Mouse (Mus musculus) hindbrain, embryonic 15.5 days (tissue): Measurements from ENCODE around the gene Gnat3. TPM values are rescaled to one million over a fixed set of nuclear protein-coding genes. Genes with fewer than 3 reads are reported as not detected.

Experiments
- ATAC-seq: fragments of 200-750 bp; cut with Nextera tagmentation; 2 replicates; pipeline ENCODE4 v1.8.0; 2017; ENCODE audit warnings: low read depth, moderate number of reproducible peaks, moderate TSS enrichment; ENCODE audit not compliant: low FRiP score
- H3K27ac ChIP-seq: fragments of 300-500 bp; sonication (generic); replicated peaks from 2 replicates; pipeline ENCODE4 v1.5.1; 2015; ENCODE audit warnings: mild to moderate bottlenecking, inconsistent platforms
- H3K27me3 ChIP-seq: fragments of 300-500 bp; sonication (generic); 2 replicates; pipeline ENCODE4 v1.6.1; 2015; ENCODE audit warnings: control low read depth, inconsistent platforms
- H3K36me3 ChIP-seq: fragments of 300-500 bp; sonication (generic); 2 replicates; pipeline ENCODE4 v1.6.1; 2015; ENCODE audit warnings: control low read depth, inconsistent platforms
- H3K4me1 ChIP-seq: fragments of 300-500 bp; sonication (generic); replicated peaks from 2 replicates; pipeline ENCODE4 v1.6.1; 2015; ENCODE audit warnings: control low read depth, inconsistent platforms
- H3K4me2 ChIP-seq: fragments of 300-500 bp; sonication (generic); 2 replicates; pipeline ENCODE4 v1.6.1; 2015; ENCODE audit warnings: moderate library complexity, mild to moderate bottlenecking, inconsistent platforms
- H3K4me3 ChIP-seq: fragments of 300-500 bp; sonication (generic); 2 replicates; pipeline ENCODE4 v1.5.1; 2015; ENCODE audit warnings: mild to moderate bottlenecking, inconsistent platforms
- H3K9ac ChIP-seq: fragments of 300-500 bp; sonication (generic); 2 replicates; pipeline ENCODE4 v1.6.1; 2015; ENCODE audit warnings: inconsistent platforms
- H3K9me3 ChIP-seq: fragments of 300-500 bp; sonication (generic); 2 replicates; pipeline ENCODE4 v1.6.1; 2016; ENCODE audit warnings: control low read depth, inconsistent platforms
- WGBS: fragments of 180-500 bp; shearing (Covaris S2); methylation state at CpG from one replicate; pipeline ENCODE4 v1.1.7; 2015; 5-methylcytosine and 5-hydroxymethylcytosine counted together
- polyA plus RNA-seq: library from polyadenylated mRNA; unstranded; fragments of >200 nt; fragmentation: Nextera tagmentation; extraction: Ambion mirVana; gene quantifications from 2 replicates; pipeline ENCODE4 v1.2.1, GENCODE M21; 2015

Gene Gnat3
- polyA plus RNA-seq, 1 experiment from 2014 or later, result not detected

GRCm38 (mm10) chr5:17980501-17981121 is 18.3 kb downstream of the Gnat3 start:
- Histone ChIP-seq H3K36me3 (no peaks in the 10 kb centered on the region), H3K27ac (no peak overlapping the region), H3K4me1 (no peaks in the 10 kb centered on the region), H3K9ac (no peak overlapping the region), H3K27me3 (no peaks in the 10 kb centered on the region), H3K4me3 (no peak overlapping the region), H3K4me2 (no peak overlapping the region), H3K9me3 (no peaks in the 10 kb centered on the region)
- 89% methylated on average over 5 of the region's 5 CpGs for WGBS
- no peak for ATAC-seq

GRCm38 (mm10) chr5:17982770-17983169 is 20.4 kb downstream of the Gnat3 start:
- H3K9ac ChIP-seq, result no peak overlapping the region
- no peak overlapping the region for H3K27ac ChIP-seq
- ATAC-seq, result no peak
- H3K4me2 ChIP-seq, result no peak overlapping the region
- 78% methylated on average over 4 of the region's 4 CpGs for WGBS
- H3K36me3 ChIP-seq, result no peaks in the 10 kb centered on the region
- no peaks in the 10 kb centered on the region for H3K4me1 ChIP-seq
- H3K4me3 ChIP-seq, result no peak overlapping the region
- H3K9me3 ChIP-seq, result no peaks in the 10 kb centered on the region
- H3K27me3 ChIP-seq, result no peaks in the 10 kb centered on the region

- H3K9ac ChIP-seq, result no peak overlapping the region
- no peak overlapping the region for H3K27ac ChIP-seq
- no peak for ATAC-seq
- no peaks in the 10 kb centered on the region for H3K27me3 ChIP-seq
- H3K4me3 ChIP-seq, result no peak overlapping the region
- no peaks in the 10 kb centered on the region for H3K36me3 ChIP-seq
- no peaks in the 10 kb centered on the region for H3K4me1 ChIP-seq
- no peaks in the 10 kb centered on the region for H3K9me3 ChIP-seq
- no peak overlapping the region for H3K4me2 ChIP-seq
- WGBS, result 80% methylated on average over 3 of the region's 3 CpGs
These were observed 22.2 kb downstream of the Gnat3 start for GRCm38 (mm10) chr5:17984522-17984921.

- H3K36me3 ChIP-seq, result no peaks in the 10 kb centered on the region
- H3K9me3 ChIP-seq, result no peaks in the 10 kb centered on the region
- H3K9ac ChIP-seq, result no peak overlapping the region
- no peak for ATAC-seq
- no peak overlapping the region for H3K27ac ChIP-seq
- H3K4me2 ChIP-seq, result no peak overlapping the region
- no peaks in the 10 kb centered on the region for H3K4me1 ChIP-seq
- H3K4me3 ChIP-seq, result no peak overlapping the region
- H3K27me3 ChIP-seq, result no peaks in the 10 kb centered on the region
- 63% methylated on average over 3 of the region's 3 CpGs for WGBS
These were observed 24.3 kb downstream of the Gnat3 start for GRCm38 (mm10) chr5:17986611-17987010.

- no peak overlapping the region for H3K4me2 ChIP-seq
- no peak for ATAC-seq
- no peaks in the 10 kb centered on the region for H3K4me1 ChIP-seq
- H3K9me3 ChIP-seq, result no peaks in the 10 kb centered on the region
- H3K4me3 ChIP-seq, result no peak overlapping the region
- WGBS, result 84% methylated on average over 6 of the region's 6 CpGs
- H3K36me3 ChIP-seq, result no peaks in the 10 kb centered on the region
- no peaks in the 10 kb centered on the region for H3K27me3 ChIP-seq
- no peak overlapping the region for H3K9ac ChIP-seq
- no peak overlapping the region for H3K27ac ChIP-seq
These were observed 28.3 kb downstream of the Gnat3 start for GRCm38 (mm10) chr5:17990618-17991017.

- Histone ChIP-seq H3K4me1 (no peaks in the 10 kb centered on the region), H3K9ac (no peak overlapping the region), H3K27me3 (no peaks in the 10 kb centered on the region), H3K27ac (no peak overlapping the region), H3K4me3 (no peak overlapping the region), H3K9me3 (no peaks in the 10 kb centered on the region), H3K36me3 (no peaks in the 10 kb centered on the region), H3K4me2 (no peak overlapping the region)
- WGBS, result 70% methylated on average over 2 of the region's 2 CpGs
- ATAC-seq, result no peak
These were observed 37.2 kb downstream of the Gnat3 start for GRCm38 (mm10) chr5:17999570-17999969.

- Histone ChIP-seq H3K4me3 (no peak overlapping the region), H3K4me2 (no peak overlapping the region), H3K9me3 (no peaks in the 10 kb centered on the region), H3K4me1 (no peaks in the 10 kb centered on the region), H3K9ac (no peak overlapping the region), H3K27me3 (no peaks in the 10 kb centered on the region), H3K36me3 (no peaks in the 10 kb centered on the region), H3K27ac (no peak overlapping the region)
- WGBS, result 64% methylated on average over 6 of the region's 6 CpGs
- ATAC-seq, result no peak
These were observed 37.8 kb downstream of the Gnat3 start for GRCm38 (mm10) chr5:18000185-18000584.

GRCm38 (mm10) chr5:18001646-18002045 is 39.3 kb downstream of the Gnat3 start:
- Histone ChIP-seq H3K36me3 (no peaks in the 10 kb centered on the region), H3K27me3 (no peaks in the 10 kb centered on the region), H3K9me3 (no peaks in the 10 kb centered on the region), H3K4me1 (no peaks in the 10 kb centered on the region), H3K27ac (no peak overlapping the region), H3K9ac (no peak overlapping the region), H3K4me2 (no peak overlapping the region), H3K4me3 (no peak overlapping the region)
- 37% methylated on average over 4 of the region's 4 CpGs for WGBS
- ATAC-seq, result no peak

- Histone ChIP-seq H3K4me2 (no peak overlapping the region), H3K36me3 (no peaks in the 10 kb centered on the region), H3K4me3 (no peak overlapping the region), H3K4me1 (no peaks in the 10 kb centered on the region), H3K9me3 (no peaks in the 10 kb centered on the region), H3K27me3 (no peaks in the 10 kb centered on the region), H3K27ac (no peak overlapping the region), H3K9ac (no peak overlapping the region)
- ATAC-seq, result no peak
- 91% methylated on average over 6 of the region's 6 CpGs for WGBS
These were observed 41.3 kb downstream of the Gnat3 start for GRCm38 (mm10) chr5:18003675-18004074.

GRCm38 (mm10) chr5:18004824-18005611 is 42.7 kb downstream of the Gnat3 start:
- no peaks in the 10 kb centered on the region for H3K9me3 ChIP-seq
- H3K4me1 ChIP-seq, result no peaks in the 10 kb centered on the region
- no peak overlapping the region for H3K4me2 ChIP-seq
- H3K4me3 ChIP-seq, result no peak overlapping the region
- no peaks in the 10 kb centered on the region for H3K27me3 ChIP-seq
- no peaks in the 10 kb centered on the region for H3K36me3 ChIP-seq
- ATAC-seq, result no peak
- no peak overlapping the region for H3K9ac ChIP-seq
- no peak overlapping the region for H3K27ac ChIP-seq
- WGBS, result 72% methylated on average over 3 of the region's 3 CpGs

GRCm38 (mm10) chr5:18006157-18006556 is 43.8 kb downstream of the Gnat3 start:
- Histone ChIP-seq H3K9me3 (no peaks in the 10 kb centered on the region), H3K4me1 (no peaks in the 10 kb centered on the region), H3K27ac (no peak overlapping the region), H3K36me3 (no peaks in the 10 kb centered on the region), H3K27me3 (no peaks in the 10 kb centered on the region), H3K4me2 (no peak overlapping the region), H3K4me3 (no peak overlapping the region), H3K9ac (no peak overlapping the region)
- WGBS, result 94% methylated on average over 2 of the region's 2 CpGs
- ATAC-seq, result no peak

GRCm38 (mm10) chr5:18007067-18007466 is 44.7 kb downstream of the Gnat3 start:
- ATAC-seq, result no peak
- H3K9ac ChIP-seq, result no peak overlapping the region
- no peak overlapping the region for H3K4me2 ChIP-seq
- no peak overlapping the region for H3K27ac ChIP-seq
- H3K9me3 ChIP-seq, result no peaks in the 10 kb centered on the region
- H3K36me3 ChIP-seq, result no peaks in the 10 kb centered on the region
- H3K4me1 ChIP-seq, result no peaks in the 10 kb centered on the region
- no peaks in the 10 kb centered on the region for H3K27me3 ChIP-seq
- H3K4me3 ChIP-seq, result no peak overlapping the region
